Mouse (Mus musculus) lung, postnatal 10 days (tissue): ENCODE measurements around the gene Ston2.
"Not testable (repeated sequence)": the region's sequence is repeated elsewhere in the genome, so short reads cannot be mapped to it uniquely, and the experiment has no call there.

ENCODE experiments used
- DNase-seq: peaks from one replicate; pipeline ENCODE4 v3.0.0; 2021

Ston2 gene

DNA sequence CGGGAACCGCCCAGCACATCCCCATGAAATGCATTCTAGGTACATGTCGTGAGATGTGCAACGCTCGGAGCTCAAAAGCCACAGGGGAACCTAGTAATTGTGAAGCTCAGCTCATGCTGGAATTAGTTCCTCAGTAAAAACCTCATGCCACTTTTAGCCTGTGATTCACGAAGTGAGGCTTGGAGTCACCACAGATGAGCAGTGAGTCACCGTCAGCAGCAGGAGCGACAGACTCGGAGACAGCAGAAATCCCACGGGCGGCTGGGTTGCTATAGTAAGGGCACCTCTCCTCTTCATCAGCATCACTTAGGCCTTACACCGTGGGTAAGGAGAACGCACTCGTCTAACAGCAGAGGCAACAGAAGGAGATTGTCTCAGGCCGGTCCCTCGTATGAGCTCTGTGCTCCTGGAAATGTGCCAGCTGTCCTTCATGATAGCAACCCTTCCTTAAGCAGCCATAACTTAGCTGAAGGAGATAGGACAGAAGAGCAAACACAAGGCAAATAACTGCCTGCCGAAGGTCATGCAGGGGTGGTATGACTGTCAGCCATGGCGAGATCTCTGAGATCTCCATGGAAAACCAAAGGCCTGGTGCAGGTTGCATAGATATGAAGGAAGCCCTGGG is 39.8 kb downstream of the Ston2 start:
- no peak for DNase-seq

DNA sequence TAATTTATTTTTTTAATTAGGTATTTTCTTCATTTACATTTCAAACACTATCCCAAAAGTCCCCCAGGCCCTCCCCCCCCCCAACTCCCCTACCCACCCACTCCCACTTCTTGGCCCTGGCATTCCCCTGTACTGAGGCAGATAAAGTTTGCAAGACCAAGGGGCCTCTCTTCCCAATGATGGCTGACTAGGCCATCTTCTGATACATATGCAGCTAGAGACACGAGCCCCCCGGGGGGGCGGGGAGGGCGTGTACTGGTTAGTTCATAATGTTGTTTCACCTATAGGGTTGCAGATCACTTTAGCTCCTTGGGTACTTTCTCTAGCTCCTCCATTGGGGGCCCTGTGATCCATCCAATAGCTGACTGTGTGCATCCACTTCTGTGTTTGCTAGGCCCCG is 41.3 kb downstream of the Ston2 start:
- not testable (repeated sequence) for DNase-seq

DNA sequence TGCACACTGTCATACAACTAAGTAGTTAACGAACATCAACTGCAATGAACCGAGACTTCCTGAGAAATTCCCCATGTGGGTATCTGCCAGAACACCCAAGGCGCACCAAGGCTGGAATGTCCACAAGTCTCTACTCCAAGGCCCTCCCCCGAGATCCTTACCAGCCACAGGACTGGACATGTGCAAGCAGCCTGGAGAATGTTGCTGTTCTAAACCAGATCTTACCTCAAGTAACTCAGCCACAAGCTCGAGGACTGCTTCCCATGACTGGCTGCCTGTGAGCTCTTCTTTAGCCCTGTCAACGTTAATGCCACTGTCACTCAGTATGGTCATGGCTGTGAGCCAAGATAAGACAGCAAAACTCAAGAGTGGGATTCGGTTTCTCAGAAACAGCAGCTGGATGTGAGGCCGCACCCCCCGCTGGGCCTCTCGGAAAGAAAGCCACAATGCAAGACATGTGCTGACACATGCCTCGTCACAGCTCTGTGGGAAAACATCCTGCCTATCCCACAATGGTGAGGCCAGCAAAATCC is 42.4 kb downstream of the Ston2 start:
- peak; percentile 58 for DNase-seq

DNA sequence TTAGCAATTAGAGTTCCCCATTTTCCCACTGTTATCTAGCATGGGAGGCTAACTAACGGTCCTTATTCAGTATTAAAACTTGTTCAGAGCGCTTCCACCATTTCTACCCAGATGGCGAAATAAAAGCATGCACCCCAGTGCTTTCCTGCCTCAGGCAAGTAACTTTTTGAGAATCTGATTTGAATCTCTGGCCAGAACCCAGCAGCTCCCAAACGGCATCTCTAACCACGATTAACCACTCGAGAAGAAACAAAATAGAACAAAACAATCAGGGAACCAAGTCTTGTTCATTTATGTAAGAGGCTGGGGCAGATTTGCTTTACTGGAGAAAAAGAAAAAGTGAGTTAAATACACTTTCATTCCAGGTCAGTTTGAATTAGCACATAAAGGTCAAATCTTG is 44.1 kb downstream of the Ston2 start:
- DNase-seq = no peak

DNA sequence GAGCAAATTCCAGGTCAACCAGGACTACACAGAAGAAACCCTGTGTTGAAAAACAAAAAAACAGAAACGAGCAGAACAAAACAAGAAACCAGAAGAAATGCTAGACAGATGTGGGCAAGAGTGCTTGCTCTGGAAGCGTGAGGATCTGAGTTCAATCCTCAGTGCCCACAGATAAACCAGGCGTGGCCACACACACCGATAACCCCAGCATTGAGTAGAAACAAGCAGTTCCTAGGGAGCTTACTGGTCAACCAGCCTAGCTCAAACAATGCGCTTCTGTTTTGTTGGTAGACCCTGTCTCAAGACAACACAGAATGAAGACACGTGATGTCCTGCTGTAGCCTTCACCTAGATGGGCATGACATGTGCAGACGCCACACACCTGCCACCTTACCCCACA is 45.3 kb downstream of the Ston2 start:
- DNase-seq = no peak

DNA sequence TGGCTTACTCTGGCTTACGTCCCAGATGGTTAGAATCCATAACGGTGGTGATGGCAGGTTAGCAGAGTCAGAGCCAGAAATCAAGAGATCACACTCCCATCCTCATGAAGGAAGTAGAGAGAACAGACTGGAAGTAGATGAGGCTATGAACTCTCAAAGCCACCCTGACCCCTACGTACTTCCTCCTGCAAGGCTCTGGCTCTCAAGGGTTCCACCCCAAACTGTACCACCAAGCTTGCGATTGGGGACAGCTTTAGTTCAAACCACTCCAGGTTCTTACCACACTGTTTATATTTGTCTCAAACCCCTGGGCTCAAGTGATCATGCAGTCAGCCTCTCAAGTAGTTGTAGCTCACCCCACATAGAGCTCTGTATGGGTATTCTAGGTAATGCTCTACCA is 49.8 kb downstream of the Ston2 start:
- no peak for DNase-seq

DNA sequence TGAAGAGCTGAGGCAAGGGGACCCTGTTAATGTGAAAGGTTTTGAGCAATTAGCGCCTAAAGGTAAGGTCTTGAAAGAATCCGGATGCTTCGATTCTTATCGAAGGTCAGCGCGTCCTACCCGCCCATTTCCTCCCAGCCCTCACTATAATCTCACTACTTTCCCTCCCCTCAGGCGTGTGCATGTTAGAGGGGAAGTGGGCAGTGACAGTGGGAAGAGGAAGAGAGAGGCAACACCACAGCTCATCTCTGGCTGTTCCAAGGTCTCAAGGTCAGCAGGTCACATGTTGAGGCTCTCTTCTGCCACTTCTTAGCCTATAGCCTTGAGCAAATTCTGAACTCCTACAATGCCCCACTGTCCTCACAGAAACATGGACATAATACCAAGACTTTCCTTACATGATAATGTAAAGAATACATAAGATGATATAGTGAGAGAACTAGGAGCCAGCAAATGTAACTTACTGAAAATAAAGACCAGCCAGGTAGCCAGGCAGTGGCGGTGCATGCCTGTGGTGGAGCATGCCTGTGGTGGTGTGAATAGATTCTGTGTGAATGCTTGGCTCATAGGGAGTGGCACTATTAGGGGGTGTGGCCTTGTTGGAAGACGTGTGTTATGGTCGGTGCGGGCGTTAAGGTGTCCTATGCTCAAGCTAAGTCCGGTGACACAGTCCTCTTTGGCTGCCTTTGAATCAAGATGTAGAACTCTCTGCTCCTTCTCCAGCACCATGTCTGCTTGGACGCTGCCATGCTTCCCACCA is 51.8 kb downstream of the Ston2 start:
- no peak for DNase-seq

DNA sequence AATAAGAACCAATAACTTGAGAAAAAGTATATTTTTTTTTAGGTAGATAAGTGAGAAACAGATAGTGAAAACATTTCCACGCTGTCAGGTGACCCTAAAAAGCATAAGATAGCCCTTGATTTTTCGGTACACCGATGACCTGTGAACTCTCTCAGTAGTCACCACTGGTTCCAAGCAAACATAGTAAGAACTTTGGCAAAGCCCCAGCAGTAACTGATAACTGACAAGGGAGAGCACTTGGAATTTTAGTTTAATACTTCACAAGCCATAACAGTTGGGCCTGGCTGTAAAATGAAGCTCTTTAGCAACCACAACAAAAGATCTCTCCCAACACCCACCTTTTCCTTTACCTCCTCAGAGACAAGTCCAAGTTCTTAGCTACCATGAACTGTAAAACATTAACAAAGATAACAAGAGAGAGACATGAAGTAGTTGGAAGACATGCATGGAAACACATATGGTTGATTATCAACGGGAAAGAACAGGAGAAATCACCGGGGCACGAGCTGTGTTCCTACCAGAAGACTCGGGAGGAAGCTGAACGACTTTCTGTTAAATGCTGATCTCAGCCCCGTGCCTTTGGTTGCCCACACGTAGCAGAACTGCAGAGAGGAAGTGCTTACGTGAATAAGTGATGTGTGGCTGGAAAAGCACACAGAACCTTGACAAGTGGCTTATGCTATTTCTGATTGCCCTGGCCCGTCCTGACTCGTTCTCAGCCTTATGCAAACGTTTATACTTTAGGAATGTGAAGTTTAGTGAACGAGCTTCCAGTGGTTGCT is 53.8 kb downstream of the Ston2 start:
- DNase-seq = no peak

DNA sequence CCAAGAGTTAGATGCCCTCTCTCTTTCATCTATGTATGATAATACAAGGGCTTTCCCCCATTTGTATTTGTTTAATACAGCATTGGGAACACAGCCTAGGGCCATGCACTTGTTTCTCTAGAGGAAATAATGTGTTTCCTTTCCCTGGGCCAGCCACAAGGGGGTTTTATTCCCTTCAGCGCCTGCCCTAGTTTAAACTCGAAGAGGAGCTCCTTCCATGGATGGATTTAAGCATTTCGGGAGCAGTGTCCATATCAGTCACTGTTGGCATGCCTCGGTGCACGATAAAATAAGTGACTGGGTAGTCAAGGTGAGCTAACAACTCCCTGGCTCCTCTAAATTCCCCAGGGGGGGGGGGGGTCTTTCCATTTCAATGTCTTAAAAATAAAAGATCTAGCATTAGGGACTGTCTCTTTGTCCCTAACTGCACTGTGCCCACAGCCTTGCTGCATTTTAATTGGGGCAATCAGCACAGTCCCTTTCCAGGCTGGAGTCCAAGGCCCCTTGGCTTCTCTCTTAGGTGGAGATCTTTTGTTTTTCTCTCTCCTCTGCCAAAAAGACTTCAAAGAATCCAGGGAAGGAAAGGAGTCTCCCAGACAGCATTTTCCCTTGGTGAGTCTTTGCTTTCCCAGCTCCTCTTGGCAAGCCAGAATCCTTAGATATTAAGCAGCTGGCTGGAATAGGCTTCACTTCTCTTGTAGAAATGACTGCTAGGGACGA is 55.3 kb downstream of the Ston2 start:
- DNase-seq = no peak

DNA sequence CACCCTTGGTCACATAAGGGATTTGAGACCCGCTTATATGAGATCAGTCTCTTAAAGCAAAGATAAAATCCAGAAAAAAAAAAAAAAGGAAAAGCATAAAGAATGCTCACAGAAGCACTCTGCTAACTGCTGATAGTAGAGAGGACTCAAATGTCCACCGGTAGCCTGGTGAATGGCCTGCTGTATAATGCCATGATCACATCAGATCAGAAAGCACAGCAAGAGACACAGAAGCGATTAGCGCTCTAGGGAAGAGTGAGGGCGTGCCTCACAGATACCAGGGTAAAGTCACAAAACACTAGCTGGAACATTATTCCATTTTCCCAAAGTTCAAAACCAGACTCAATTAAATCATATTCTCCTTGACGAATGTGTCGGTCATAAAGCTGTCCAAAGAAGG is 62.0 kb downstream of the Ston2 start:
- DNase-seq = no peak

DNA sequence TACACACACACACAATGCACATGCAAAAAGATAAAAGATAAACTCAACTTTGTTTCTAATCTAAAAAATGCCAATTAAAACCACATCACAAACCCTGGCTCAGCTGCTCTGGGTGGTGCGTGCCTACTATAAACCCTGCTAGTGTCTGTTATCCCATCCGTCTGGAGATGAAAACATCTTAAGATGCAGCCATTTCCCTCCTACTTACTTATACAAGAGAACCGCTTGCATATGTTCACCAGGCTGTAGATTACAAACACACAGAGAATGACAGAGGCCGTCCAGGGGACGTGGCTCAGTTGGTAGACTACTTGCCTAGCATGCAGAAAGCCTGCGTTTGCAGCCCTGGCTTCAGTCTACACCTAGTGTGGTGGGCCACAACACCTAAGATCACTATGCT is 64.3 kb downstream of the Ston2 start:
- no peak for DNase-seq

DNA sequence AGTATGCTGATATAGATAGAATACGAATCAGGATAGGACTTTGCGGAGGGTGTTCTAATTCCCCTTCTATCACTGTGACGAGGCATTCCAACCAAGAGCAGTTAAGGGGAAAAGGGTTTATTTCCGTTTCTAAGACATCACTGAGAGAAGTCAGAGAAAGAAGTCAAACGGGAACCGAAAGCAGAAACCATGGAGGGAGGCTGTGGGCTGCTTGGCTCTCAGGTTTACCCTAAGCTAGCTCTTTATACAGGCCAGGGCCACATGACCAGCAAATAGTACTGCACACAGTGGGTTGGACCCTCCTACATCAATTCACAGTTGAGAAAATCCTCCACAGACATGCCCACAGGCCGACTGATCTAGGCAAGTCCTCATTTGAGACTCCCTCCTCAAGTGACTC is 69.1 kb downstream of the Ston2 start:
- no peak for DNase-seq

DNA sequence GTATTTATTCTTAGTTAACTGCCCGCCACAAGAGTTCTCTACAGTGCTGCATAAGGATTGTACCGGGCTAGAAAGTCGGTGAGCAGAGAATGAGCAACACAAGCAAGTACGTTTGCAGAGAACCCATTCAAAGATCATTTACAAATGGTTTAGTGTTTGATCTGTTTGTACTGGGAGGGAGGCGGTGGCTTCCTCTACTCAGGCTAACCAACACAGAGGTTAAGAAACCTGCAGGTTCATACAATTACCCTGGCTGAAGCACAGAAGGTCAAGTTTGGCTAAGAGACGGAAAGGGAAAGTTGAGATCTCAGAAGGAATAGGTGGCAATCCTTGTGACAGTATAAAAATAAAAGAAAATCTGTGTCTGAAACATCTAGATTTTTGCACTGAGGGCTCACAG is 72.5 kb downstream of the Ston2 start:
- no peak for DNase-seq

DNA sequence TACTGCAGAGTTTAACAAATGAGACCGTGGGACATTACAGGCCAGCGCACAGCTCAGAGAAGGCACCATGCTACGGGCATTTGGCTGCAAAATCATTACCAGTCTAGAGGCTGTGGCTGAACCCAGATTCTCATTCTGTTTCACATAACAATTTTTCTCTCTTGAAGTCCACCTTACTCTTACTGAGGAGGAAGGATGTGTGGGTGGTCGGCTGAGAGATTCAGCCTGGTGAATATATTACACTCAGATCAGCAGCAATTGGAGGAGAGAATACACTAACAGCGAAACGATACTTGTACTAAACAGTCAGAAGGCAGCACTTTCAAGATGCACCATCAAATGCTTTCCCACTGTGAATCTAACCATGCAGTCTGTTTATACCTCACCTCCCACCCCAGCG is 74.8 kb downstream of the Ston2 start:
- DNase-seq = no peak

DNA sequence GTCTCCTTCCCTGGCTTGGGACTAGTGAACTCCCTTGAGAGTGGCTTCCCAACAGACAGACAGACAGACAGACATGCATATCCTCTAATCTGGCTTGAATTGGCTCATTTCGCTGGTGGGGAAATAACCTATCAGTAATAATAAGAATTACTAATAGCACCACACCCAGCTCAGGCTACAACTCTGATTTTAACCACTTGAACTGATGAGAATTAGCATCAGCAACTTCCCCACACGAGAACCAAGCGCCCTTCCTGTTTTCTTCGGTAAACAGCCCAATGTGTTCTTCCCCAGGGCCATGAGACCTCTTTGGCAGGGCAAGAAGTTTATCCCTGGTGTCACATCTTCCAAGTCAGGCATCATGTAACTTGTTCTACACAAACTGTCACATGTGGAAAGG is 76.5 kb downstream of the Ston2 start:
- DNase-seq = no peak

DNA sequence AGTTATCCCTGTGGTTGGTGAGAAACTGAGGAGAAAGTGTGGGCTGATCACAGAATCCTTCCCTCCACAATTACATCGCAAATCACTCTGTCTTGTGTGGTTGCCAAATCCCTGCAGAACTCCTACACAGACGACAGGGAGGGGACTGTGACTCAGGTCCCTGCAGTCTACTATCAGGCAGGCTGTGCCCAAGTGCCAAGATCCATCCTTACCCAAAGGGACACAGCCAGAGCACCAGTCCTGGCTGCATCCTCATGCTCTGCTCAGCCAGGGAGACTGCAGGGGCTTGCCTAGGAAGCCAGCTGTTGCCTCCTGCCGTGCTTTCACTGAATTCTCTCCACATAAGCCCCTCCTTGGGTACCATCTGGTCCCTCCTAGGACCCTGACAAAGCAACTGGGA is 77.3 kb downstream of the Ston2 start:
- no peak for DNase-seq

DNA sequence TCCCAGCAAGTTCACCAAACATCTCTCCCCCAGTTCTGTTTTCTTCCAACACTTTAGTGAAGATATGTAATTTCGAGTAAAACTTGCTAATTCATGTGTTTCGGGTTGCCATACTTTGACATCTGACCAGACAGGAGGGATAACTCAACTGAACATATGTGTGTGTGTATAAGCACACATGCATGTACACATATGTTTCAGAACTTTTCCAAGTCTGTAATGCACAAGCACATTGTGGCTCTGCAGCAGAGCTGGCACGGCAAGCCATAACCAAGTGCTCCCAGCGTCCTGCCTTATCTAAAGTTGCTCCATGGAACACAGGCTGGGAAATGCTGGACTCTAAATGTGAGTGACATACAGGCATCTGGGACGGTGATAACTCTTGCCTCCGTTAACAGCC is 78.6 kb downstream of the Ston2 start:
- DNase-seq = no peak

DNA sequence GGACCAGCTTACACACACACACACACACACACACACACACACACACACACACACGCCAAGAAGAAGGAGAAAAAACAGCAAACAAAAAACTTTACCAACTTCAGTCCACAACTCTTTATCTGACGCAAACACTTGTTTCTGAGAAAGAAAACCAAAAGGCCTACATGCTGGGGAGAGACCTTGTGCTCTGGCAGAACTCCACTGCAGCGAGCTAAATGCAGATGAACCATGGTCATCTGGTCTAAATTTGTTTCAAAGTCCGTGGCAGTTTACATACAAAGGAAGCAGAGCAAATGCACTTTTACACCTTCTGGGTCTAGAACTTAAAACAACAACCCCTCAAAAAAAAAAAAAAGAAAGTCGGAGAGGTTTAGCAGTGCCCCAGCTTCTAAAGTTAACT is 79.0 kb downstream of the Ston2 start:
- DNase-seq = no peak

DNA sequence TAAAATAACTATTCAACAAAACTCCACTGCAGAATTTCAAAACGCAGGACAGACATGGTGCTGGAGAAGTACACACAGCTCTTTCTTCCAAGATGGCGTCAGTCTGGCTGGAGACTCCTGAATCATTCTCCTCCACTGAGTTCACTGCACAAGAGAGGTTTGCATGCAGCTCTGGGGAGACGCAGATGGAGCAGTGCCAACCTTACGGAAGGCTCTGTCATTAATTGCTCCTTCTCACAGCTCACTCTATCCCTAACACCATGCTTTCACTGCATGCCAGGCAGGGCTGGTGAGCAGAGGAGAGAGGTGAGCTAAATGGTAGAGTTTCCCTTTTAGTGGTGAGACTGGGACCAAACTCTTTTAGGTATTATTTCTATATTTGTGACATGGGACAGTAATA is 80.4 kb downstream of the Ston2 start:
- DNase-seq = no peak

DNA sequence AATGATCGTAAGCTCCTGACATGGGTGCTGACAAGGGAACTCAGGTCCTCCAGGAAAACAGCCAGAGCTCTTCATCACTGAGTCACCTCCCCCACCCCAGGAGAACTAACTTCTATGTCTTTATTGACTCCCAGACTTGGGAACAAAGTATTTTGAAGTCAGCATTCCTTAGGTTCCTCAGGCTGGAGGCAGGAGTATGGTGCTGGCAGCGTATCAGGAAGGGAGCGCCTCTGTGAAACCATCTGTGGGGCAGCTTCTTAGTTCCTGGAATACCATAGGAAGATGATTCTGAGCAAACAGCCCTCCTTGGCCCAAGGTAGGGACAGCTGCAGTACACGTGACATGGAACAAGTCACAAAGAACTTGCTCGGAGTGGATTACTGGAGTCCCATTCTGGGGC is 84.7 kb downstream of the Ston2 start:
- peak; percentile 10 for DNase-seq

DNA sequence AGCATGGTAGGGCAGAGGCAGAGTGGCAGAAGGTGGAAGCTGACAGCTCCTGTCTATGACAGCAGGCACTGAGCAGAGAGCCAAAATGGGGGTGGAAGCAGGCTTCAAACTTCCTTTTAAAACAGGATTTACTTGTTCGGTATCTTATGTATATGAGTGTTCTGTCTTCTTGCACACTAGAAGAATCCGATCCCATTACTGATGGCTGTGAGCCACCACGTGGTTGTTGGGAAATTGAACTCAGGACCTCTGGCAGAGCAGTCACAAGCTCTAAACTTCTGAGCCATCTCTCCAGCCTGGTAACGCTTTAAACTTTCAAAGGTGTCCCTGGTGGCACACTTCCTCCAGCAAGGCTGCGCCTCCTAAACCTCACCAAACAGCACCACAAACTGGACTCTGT is 85.4 kb downstream of the Ston2 start:
- no peak for DNase-seq

DNA sequence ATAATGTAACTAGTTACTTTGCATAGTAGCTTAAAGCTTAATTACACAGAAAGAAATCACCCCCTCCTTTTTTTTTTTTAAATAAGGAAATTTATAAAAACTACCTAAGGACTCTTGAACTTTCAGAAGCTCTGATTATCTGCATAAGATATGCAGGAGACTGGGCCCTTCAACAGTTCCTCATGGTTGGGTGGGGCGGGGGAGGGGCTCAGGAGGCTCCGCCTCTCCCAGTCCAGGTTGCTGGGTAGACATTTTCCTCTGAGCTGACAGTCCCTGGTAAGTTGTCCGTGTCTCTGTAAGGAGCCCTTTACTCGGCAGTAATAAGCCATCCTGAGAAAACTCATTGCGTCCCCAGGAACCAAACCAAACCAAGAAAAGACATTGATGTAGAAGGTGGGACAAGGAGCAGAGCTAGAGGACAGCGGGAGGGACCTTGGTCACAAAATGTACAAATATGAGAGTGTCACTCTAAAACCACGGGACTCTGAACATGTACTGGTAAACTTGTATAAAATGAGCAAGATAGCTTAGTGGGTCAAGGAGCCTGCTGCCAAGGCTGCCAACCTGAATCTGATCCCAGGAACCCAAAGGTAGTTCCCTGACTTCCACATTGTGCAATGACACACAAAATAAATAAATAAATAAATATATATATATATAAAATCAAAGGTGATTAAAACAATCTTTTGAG is 88.6 kb downstream of the Ston2 start:
- no peak for DNase-seq

DNA sequence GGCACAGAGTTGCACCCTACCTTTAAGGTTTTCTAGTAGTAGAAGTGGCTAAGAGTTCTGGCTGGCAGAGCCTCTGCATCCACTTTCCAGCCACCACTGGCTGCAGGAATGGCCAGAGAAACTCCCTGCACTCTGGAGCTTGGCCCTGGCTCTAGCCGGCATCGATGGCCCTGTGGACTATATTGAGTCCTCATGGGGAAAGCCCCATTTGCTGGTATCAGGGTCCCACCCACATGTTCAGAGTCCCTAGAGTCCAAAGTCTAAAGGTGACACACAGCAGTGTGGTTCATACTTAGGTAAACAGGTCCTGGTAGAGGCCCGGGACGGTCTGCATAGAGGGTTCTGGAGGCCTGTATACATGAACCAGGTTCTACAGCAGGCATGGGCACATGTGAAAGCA is 92.0 kb downstream of the Ston2 start:
- no peak for DNase-seq
